28 mouse cellular contexts compared by ENCODE assay signal in genomic region chr2:141712265-141712664, GRCm38 (mm10).
A peak's percentile ranks its signal among the peaks of the same experiment; 100 is the strongest.
DNase-seq lines count a peak whose midpoint lies in the region; ATAC-seq lines count a peak whose summit lies in the region.
"Had no signal": no experiment of that assay in that cellular context is flagged by ENCODE, and none has a peak within 500 bp of the region (broad histone marks: within the 10 kb centered on the region; RNA-seq: fewer than 3 reads in every experiment).

No protein-coding gene starts in this region.

- 78% methylated on average over 4 of the region's 4 CpGs for WGBS in neural tube, embryonic 12.5 days
- WGBS in forebrain, embryonic 16.5 days, result 38% methylated on average over 4 of the region's 4 CpGs

- no peaks in the 10 kb centered on the region for H3K4me1 ChIP-seq in neural tube, embryonic 12.5 days
- H3K4me1 ChIP-seq in forebrain, embryonic 16.5 days (replicated peaks; ENCODE audit: control insufficient read depth, insufficient read depth, low read length), result peaks cover 5% of the 10 kb centered on the region
- H3K4me1 ChIP-seq: intestine, embryonic 15.5 days; liver, embryonic 13.5 days; lung, embryonic 15.5 days; megakaryocyte, embryonic 14.5 days had no signal

- H3K9ac ChIP-seq in neural tube, embryonic 12.5 days, result no peak overlapping the region
- no peak overlapping the region for H3K9ac ChIP-seq in forebrain, embryonic 16.5 days (replicated peaks; ENCODE audit: low read depth, low read length)
- H3K9ac ChIP-seq: intestine, embryonic 15.5 days; liver, embryonic 13.5 days; lung, embryonic 15.5 days had no signal

- peak; percentile 30 for DNase-seq in layer of hippocampus, adult 11-12 months (ENCODE audit: low spot score)
- no peak for DNase-seq in layer of hippocampus, postnatal 10 days (ENCODE audit: low spot score in 2 of 2)
- DNase-seq in neural tube, embryonic 10.5 days (ENCODE audit: extremely low spot score, low spot score), result no peak
- DNase-seq in lung, adult 18-20 months, result no peak
- DNase-seq in ovary, postnatal 10 days (ENCODE audit: low spot score), result no peak
- DNase-seq: adrenal gland, adult 2 months; B cell, adult 2 months; cerebellum, adult 8-10 months; cerebellum, postnatal 36 days; embryo, embryonic 11 days; heart, adult 11 months; kidney, adult 8-10 months; kidney, postnatal 10 days; liver, embryonic 13.5 days; lung, postnatal 36 days; thymus, adult 18-20 months; thymus, postnatal 36 days had no signal

- H3K36me3 ChIP-seq in neural tube, embryonic 12.5 days, result no peaks in the 10 kb centered on the region
- H3K36me3 ChIP-seq in forebrain, embryonic 16.5 days (ENCODE audit: control insufficient read depth, insufficient read depth), result no peaks in the 10 kb centered on the region
- H3K36me3 ChIP-seq: G1E; intestine, embryonic 15.5 days; liver, embryonic 13.5 days; lung, embryonic 15.5 days had no signal

- no peaks in the 10 kb centered on the region for H3K27me3 ChIP-seq in neural tube, embryonic 12.5 days (replicated peaks)
- H3K27me3 ChIP-seq in forebrain, embryonic 16.5 days (replicated peaks; ENCODE audit: control insufficient read depth, insufficient read depth, low read length), result no peaks in the 10 kb centered on the region
- H3K27me3 ChIP-seq: CH12.LX; intestine, embryonic 15.5 days; liver, embryonic 13.5 days; lung, embryonic 15.5 days; megakaryocyte, embryonic 14.5 days; Patski had no signal

- no peak overlapping the region for H3K27ac ChIP-seq in neural tube, embryonic 12.5 days
- no peak overlapping the region for H3K27ac ChIP-seq in forebrain, embryonic 16.5 days (ENCODE audit: low read length)
- H3K27ac ChIP-seq: intestine, embryonic 15.5 days; left cerebral cortex, adult 2 months; liver, embryonic 13.5 days; lung, embryonic 15.5 days had no signal

- H3K9me3 ChIP-seq in neural tube, embryonic 12.5 days, result no peaks in the 10 kb centered on the region
- H3K9me3 ChIP-seq in forebrain, embryonic 16.5 days (ENCODE audit: control insufficient read depth, low read length), result no peaks in the 10 kb centered on the region
- H3K9me3 ChIP-seq: intestine, embryonic 15.5 days; liver, embryonic 13.5 days; lung, embryonic 15.5 days had no signal

- H3K4me2 ChIP-seq in neural tube, embryonic 12.5 days (replicated peaks), result no peak overlapping the region
- H3K4me2 ChIP-seq in forebrain, embryonic 16.5 days (ENCODE audit: low read length), result no peak overlapping the region
- H3K4me2 ChIP-seq: heart, embryonic 11.5 days; intestine, embryonic 15.5 days; liver, embryonic 13.5 days; lung, embryonic 15.5 days had no signal

- ATAC-seq in neural tube, embryonic 12.5 days (ENCODE audit: low FRiP score, low read depth), result 0 out of 2 replicates have a peak, but pooled peaks have one; percentile 13
- ATAC-seq in forebrain, embryonic 16.5 days, result peak; percentile 80
- ATAC-seq: hindbrain, embryonic 16.5 days; intestine, embryonic 15.5 days; Patski had no signal

- no peak overlapping the region for H3K4me3 ChIP-seq in neural tube, embryonic 12.5 days
- H3K4me3 ChIP-seq in forebrain, embryonic 16.5 days (replicated peaks; ENCODE audit: low read length), result no peak overlapping the region
- H3K4me3 ChIP-seq: intestine, embryonic 15.5 days; left cerebral cortex, adult 2 months; liver, embryonic 13.5 days; lung, embryonic 15.5 days; megakaryocyte, embryonic 14.5 days had no signal
